Mouse (Mus musculus) MEL (cell line): ENCODE results near the gene Zbtb20. TPM values are rescaled to one million over a fixed set of nuclear protein-coding genes. Genes with fewer than 3 reads are reported as not detected.

Experiments used
- DNase-seq: peaks from one replicate; pipeline ENCODE4 v3.0.0; 2011; ENCODE audit warnings: low read depth, low spot score
- H3K27ac ChIP-seq: 2 replicates; pipeline ENCODE4 v1.5.1; 2012; ENCODE audit warnings: low read depth, mild to moderate bottlenecking, control low read depth, low read length, moderate library complexity; ENCODE audit not compliant: control insufficient read depth
- H3K27me3 ChIP-seq, 2 experiments: fragments of 150-350 bp in 1 of 2; sonication (generic) in 1 of 2; 2 replicates each; pipeline ENCODE4 v1.6.1; 2012; ENCODE audit warnings: low read length in 2 of 2, mild to moderate bottlenecking in 2 of 2, improper control_type of control experiment in 1 of 2, moderate library complexity in 1 of 2; ENCODE audit not compliant: insufficient read depth in 2 of 2, control insufficient read depth in 1 of 2
- H3K36me3 ChIP-seq, 2 experiments: 2 replicates each; pipeline ENCODE4 v1.6.1; 2012 to 2014; ENCODE audit warnings: low read length in 2 of 2, improper control_type of control experiment in 1 of 2, inconsistent platforms in 1 of 2, mild to moderate bottlenecking in 1 of 2; ENCODE audit not compliant: insufficient read depth in 2 of 2, control insufficient read depth in 1 of 2
- H3K4me1 ChIP-seq, 2 experiments: fragments of 150-350 bp in 1 of 2; sonication (generic) in 1 of 2; 2 replicates each; pipeline ENCODE4 v1.6.1; 2012; ENCODE audit warnings: low read length in 2 of 2, improper control_type of control experiment in 1 of 2, mild to moderate bottlenecking in 1 of 2; ENCODE audit not compliant: insufficient read depth in 2 of 2, control insufficient read depth in 1 of 2
- H3K4me3 ChIP-seq, 2 experiments: fragments of 150-350 bp in 1 of 2; sonication (generic) in 1 of 2; 2 replicates each; pipeline ENCODE4 v1.5.1; 2012; ENCODE audit warnings: low read depth in 2 of 2, low read length in 2 of 2, mild to moderate bottlenecking in 2 of 2, moderate library complexity in 2 of 2, control low read depth in 1 of 2, improper control_type of control experiment in 1 of 2; ENCODE audit not compliant: control insufficient read depth in 1 of 2, insufficient read depth in 1 of 2
- H3K79me2 ChIP-seq: 2 replicates; pipeline ENCODE4 v1.6.1; 2012; ENCODE audit warnings: mild to moderate bottlenecking, low read length, moderate library complexity; ENCODE audit not compliant: control insufficient read depth, poor library complexity, insufficient read depth
- H3K9ac ChIP-seq: 2 replicates; pipeline ENCODE4 v1.6.1; 2012; ENCODE audit warnings: low read depth, mild to moderate bottlenecking, control low read depth, low read length, moderate library complexity; ENCODE audit not compliant: control insufficient read depth, poor library complexity, severe bottlenecking
- H3K9me3 ChIP-seq: fragments of 150-350 bp; sonication (generic); replicated peaks from 2 replicates; pipeline ENCODE4 v1.6.1; 2012; ENCODE audit warnings: mild to moderate bottlenecking, low read length, improper control_type of control experiment, moderate library complexity; ENCODE audit not compliant: insufficient read depth
- BHLHE40 ChIP-seq: IDR thresholded peaks from 2 replicates; pipeline ENCODE4 v1.6.1; 2012; ENCODE audit warnings: low read depth, mild to moderate bottlenecking, inconsistent platforms, low read length, improper control_type of control experiment, borderline replicate concordance
- ELF1 ChIP-seq: IDR thresholded peaks from 2 replicates; pipeline ENCODE4 v1.6.1; 2014; ENCODE audit warnings: low read depth, mild to moderate bottlenecking, inconsistent platforms, low read length, improper control_type of control experiment, moderate library complexity
- EP300 ChIP-seq, 2 experiments: IDR thresholded peaks; 2 replicates each; pipeline ENCODE4 v1.6.1; 2011; ENCODE audit warnings: improper control_type of control experiment in 2 of 2, low read length in 2 of 2, low read depth in 1 of 2, mild to moderate bottlenecking in 1 of 2
- HCFC1 ChIP-seq: IDR thresholded peaks from 2 replicates; pipeline ENCODE4 v1.6.1; 2012; ENCODE audit warnings: low read depth, mild to moderate bottlenecking, inconsistent platforms, low read length, improper control_type of control experiment, moderate library complexity
- JUND ChIP-seq: IDR thresholded peaks from 2 replicates; pipeline ENCODE4 v1.6.1; 2011; ENCODE audit warnings: low read depth, mild to moderate bottlenecking, improper control_type of control experiment, low read length
- MAZ ChIP-seq: IDR thresholded peaks from 2 replicates; pipeline ENCODE4 v1.6.1; 2012; ENCODE audit warnings: low read depth, mild to moderate bottlenecking, inconsistent platforms, low read length, improper control_type of control experiment
- MYB ChIP-seq: IDR thresholded peaks from 2 replicates; pipeline ENCODE4 v1.6.1; 2011; ENCODE audit warnings: mild to moderate bottlenecking, low read depth, low read length, improper control_type of control experiment
- NELFE ChIP-seq: IDR thresholded peaks from 2 replicates; pipeline ENCODE4 v1.6.1; 2011; ENCODE audit warnings: low read depth, low read length, improper control_type of control experiment
- NRF1 ChIP-seq: IDR thresholded peaks from 2 replicates; pipeline ENCODE4 v1.6.1; 2014; ENCODE audit warnings: low read depth, mild to moderate bottlenecking, inconsistent platforms, low read length, improper control_type of control experiment, moderate library complexity; ENCODE audit not compliant: poor library complexity, insufficient read depth, severe bottlenecking
- POLR2AphosphoS5 ChIP-seq: IDR thresholded peaks from 2 replicates; pipeline ENCODE4 v1.6.1; 2012; ENCODE audit warnings: low read depth, borderline replicate concordance, mild to moderate bottlenecking, inconsistent platforms, low read length, moderate library complexity, mixed read lengths
- SIN3A ChIP-seq: IDR thresholded peaks from 2 replicates; pipeline ENCODE4 v1.6.1; 2012; ENCODE audit warnings: low read length, improper control_type of control experiment, inconsistent platforms
- UBTF ChIP-seq: IDR thresholded peaks from 2 replicates; pipeline ENCODE4 v1.6.1; 2012; ENCODE audit warnings: low read depth, mild to moderate bottlenecking, inconsistent platforms, low read length, improper control_type of control experiment, moderate library complexity, borderline replicate concordance; ENCODE audit not compliant: insufficient read depth
- USF1 ChIP-seq: IDR thresholded peaks from 2 replicates; pipeline ENCODE4 v1.6.1; 2014; ENCODE audit warnings: low read depth, mild to moderate bottlenecking, inconsistent platforms, low read length, improper control_type of control experiment, moderate library complexity
- ZC3H11A ChIP-seq: IDR thresholded peaks from 2 replicates; pipeline ENCODE4 v1.6.1; 2012; ENCODE audit warnings: low read depth, mild to moderate bottlenecking, inconsistent platforms, low read length, improper control_type of control experiment
- ZKSCAN1 ChIP-seq: IDR thresholded peaks from 2 replicates; pipeline ENCODE4 v1.6.1; 2012; ENCODE audit warnings: low read depth, mild to moderate bottlenecking, inconsistent platforms, low read length, improper control_type of control experiment, moderate library complexity
- polyA plus RNA-seq, 2 experiments: library from polyadenylated mRNA; stranded (reverse) in 1 of 2; unstranded in 1 of 2; fragments of >175 nt in 1 of 2; fragments of >200 nt in 1 of 2; gene quantifications; 2 replicates each; pipeline versions ENCODE4 v1.2.1 to v1.2.4; 2012; ENCODE audit warnings: low replicate concordance in 2 of 2, low read depth in 1 of 2; ENCODE audit not compliant: insufficient read length in 2 of 2, insufficient read depth in 1 of 2, missing spikeins in 1 of 2
- total RNA-seq: library from RNA; depleted of rRNA; stranded (reverse); fragments of 300-350 nt; gene quantifications from 2 replicates; pipeline ENCODE4 v1.2.3, GENCODE M21; 2012

The Zbtb20 gene
- total and polyA plus RNA-seq, 3 experiments = 0.17 to 0.27 TPM; not detected in 1

GRCm38 (mm10) chr16:43381183-43381582 is 505.5 kb downstream of the Zbtb20 start:
- no peak overlapping the region for H3K27ac ChIP-seq

GRCm38 (mm10) chr16:43383149-43383740 is 507.6 kb downstream of the Zbtb20 start:
- no peaks in the 10 kb centered on the region for H3K4me1 ChIP-seq
- no peak overlapping the region for H3K9ac ChIP-seq
- H3K36me3 ChIP-seq = no peaks in the 10 kb centered on the region
- H3K9me3 ChIP-seq = no peaks in the 10 kb centered on the region
- TF ChIP-seq ZKSCAN1 = no peak
- no peak for TF ChIP-seq NRF1
- TF ChIP-seq JUND = no peak
- TF ChIP-seq SIN3A = no peak
- TF ChIP-seq HCFC1 = no peak
- no peak for TF ChIP-seq ZC3H11A
- TF ChIP-seq EP300 (IDR thresholded peaks at IDR 0.05; ENCODE audit: low read depth in 1 of 2, low read length in 2 of 2) = no peak
- H3K27me3 ChIP-seq = peaks cover 0 to 2% of the 10 kb centered on the region in 2 experiments; a peak in 1 of 4 replicates
- no peak for DNase-seq
- no peak overlapping the region for H3K27ac ChIP-seq
- H3K4me3 ChIP-seq = no peak overlapping the region
- no peaks in the 10 kb centered on the region for H3K79me2 ChIP-seq

More at GRCm38 (mm10) chr16:43381183-43381582, 505.5 kb downstream of the Zbtb20 start:
- H3K4me1 ChIP-seq = no peaks in the 10 kb centered on the region
- no peak for DNase-seq
- TF ChIP-seq ELF1 = no peak
- TF ChIP-seq POLR2AphosphoS5 = no peak
- no peak for TF ChIP-seq NELFE
- TF ChIP-seq MAZ = no peak
- TF ChIP-seq BHLHE40 = no peak
- no peaks in the 10 kb centered on the region for H3K9me3 ChIP-seq
- no peak overlapping the region for H3K4me3 ChIP-seq
- H3K36me3 ChIP-seq = no peaks in the 10 kb centered on the region
- H3K79me2 ChIP-seq = no peaks in the 10 kb centered on the region
- no peak overlapping the region for H3K9ac ChIP-seq
- H3K27me3 ChIP-seq = no peaks in the 10 kb centered on the region

DNA sequence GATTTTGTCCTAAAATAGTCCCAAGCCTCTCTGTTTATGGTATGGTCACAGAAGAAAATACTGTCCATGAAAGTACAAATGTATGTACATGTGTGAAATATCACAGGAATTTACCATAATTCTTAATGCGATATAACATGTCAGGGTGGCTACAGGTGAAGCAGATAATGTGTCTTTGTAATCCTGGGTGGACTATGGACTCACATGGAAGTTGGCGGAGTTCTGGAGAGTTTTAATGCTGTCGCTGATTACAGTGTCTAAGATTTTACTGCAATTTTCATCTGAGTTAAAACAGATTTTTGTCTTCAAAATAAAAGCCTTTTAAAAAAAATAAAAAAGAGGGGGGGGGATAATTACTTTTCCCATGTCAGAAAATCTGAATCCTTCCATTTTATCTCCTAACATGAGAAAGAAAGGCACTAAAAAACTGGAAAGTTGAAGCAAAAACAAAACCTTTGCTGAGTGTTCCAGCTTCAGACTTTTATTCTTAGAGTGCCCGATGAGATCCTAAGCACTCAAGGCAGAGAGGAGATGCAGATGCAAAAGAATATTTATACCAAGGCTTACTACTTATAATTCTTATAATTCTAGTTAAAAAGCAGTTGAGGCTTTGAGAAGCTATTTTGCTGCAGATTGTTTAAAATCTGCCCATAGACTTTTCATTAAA is 509.4 kb downstream of the Zbtb20 start:
- DNase-seq = no peak
- peaks cover 0 to 2% of the 10 kb centered on the region in 2 experiments; a peak in 1 of 4 replicates for H3K27me3 ChIP-seq
- H3K9me3 ChIP-seq = no peaks in the 10 kb centered on the region
- no peak overlapping the region for H3K27ac ChIP-seq
- H3K9ac ChIP-seq = no peak overlapping the region
- H3K36me3 ChIP-seq = no peaks in the 10 kb centered on the region
- H3K4me1 ChIP-seq = no peaks in the 10 kb centered on the region
- H3K4me3 ChIP-seq = no peak overlapping the region
- no peak for TF ChIP-seq MYB
- no peak for TF ChIP-seq USF1
- no peak for TF ChIP-seq UBTF
- H3K79me2 ChIP-seq = no peaks in the 10 kb centered on the region
